Mouse (Mus musculus): Measurements from ENCODE around the gene Fam83d. TPM values are rescaled to one million over a fixed set of nuclear protein-coding genes. Genes with fewer than 3 reads are reported as not detected.
A peak's percentile ranks its signal among the peaks of the same experiment; 100 is the strongest.

Fam83d gene
- total and polyA plus RNA-seq, 3 experiments = 12.2 to 19.8 (median 15.5) TPM

DNA sequence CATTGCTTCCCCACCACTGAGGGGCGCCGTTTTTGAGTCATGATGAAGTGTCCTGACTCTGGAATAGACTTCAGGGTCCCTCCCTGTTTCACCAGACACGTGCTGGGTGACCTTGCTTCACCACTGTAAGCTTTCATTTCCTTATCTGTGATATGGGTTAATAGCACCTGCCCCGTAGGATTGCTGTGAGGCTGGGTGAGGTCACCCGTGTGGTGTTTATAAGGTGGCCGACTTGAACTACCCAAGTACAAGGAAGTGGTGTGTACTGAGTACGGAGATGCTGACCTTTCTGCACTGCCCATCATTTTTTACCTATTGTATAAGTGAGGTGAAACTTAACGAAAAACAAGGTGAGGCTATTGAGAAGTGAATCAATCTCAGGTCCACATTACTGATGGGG, 35.7 kb downstream of the Fam83d start:
- H3K27ac ChIP-seq (ENCODE audit: insufficient read depth, low read depth) = no peak overlapping the region
- H3K4me3 ChIP-seq (replicated peaks in 1 of 3; ENCODE audit: low read depth in 2 of 3, low read length in 2 of 3, poor library complexity in 1 of 3) = no peak overlapping the region
- H3K9me3 ChIP-seq (replicated peaks; ENCODE audit: low read length) = peaks cover 4% of the 10 kb centered on the region
- peaks cover 3% of the 10 kb centered on the region; the same call in 1 of the 2 replicates for H3K79me2 ChIP-seq (replicated peaks; ENCODE audit: control insufficient read depth, extremely low read depth, insufficient read depth, poor library complexity, severe bottlenecking)
- no peaks in the 10 kb centered on the region for H3K27me3 ChIP-seq (replicated peaks)
- in situ Hi-C loops (cut with MboI; ENCODE audit: low pct_ligation_motif_present, low pct_unique_long_range_greater_than_20kb, low sequenced_read_pairs) = no loop called here
- no peak for TF ChIP-seq CHD2 (IDR thresholded peaks at IDR 0.05; ENCODE audit: low read length)
- TF ChIP-seq PAX5 (IDR thresholded peaks at IDR 0.05; ENCODE audit: low read length) = no peak
- TF ChIP-seq POLR2AphosphoS2 (IDR thresholded peaks at IDR 0.05; ENCODE audit: low read depth, low read length) = no peak
- no peak for TF ChIP-seq MXI1 (IDR thresholded peaks at IDR 0.05; ENCODE audit: low read depth, low read length)
- TF ChIP-seq RCOR1 (conservative IDR thresholded peaks at IDR 0.05; ENCODE audit: low read depth, low read length) = no peak
- no peak for TF ChIP-seq NELFE (IDR thresholded peaks at IDR 0.05; ENCODE audit: low read depth, low read length)
- TF ChIP-seq IRF4 (IDR thresholded peaks at IDR 0.05; ENCODE audit: low read depth, low read length) = no peak
- no peak for TF ChIP-seq HCFC1 (IDR thresholded peaks at IDR 0.05; ENCODE audit: low read depth, low read length)
- no peak for TF ChIP-seq ETS1 (conservative IDR thresholded peaks at IDR 0.05; ENCODE audit: low read depth, low read length)
- no peak for TF ChIP-seq ZC3H11A (IDR thresholded peaks at IDR 0.05; ENCODE audit: low read depth, low read length)
- no peak for TF ChIP-seq NRF1 (IDR thresholded peaks at IDR 0.05; ENCODE audit: low read depth, low read length)
- no peak for TF ChIP-seq GABPA (IDR thresholded peaks at IDR 0.05; ENCODE audit: insufficient replicate concordance, low read depth, low read length)
- peaks cover 49 to 84% of the 10 kb centered on the region in 2 experiments for H3K36me3 ChIP-seq (replicated peaks in 1 of 2; ENCODE audit: control insufficient read depth in 1 of 2, insufficient read depth in 1 of 2, low read length in 1 of 2)
- DNase-seq (ENCODE audit: extremely low read depth) = no peak
- no peak overlapping the region for H3K4me2 ChIP-seq (ENCODE audit: insufficient read depth, low read depth, poor library complexity, severe bottlenecking)
- dilution Hi-C loops (cut with MboI; ENCODE audit: extremely low pct_ligation_motif_present, extremely low pct_unique_long_range_greater_than_20kb, low sequenced_read_pairs) = no loop called here
- H3K9ac ChIP-seq (ENCODE audit: insufficient read depth, low read depth) = no peak overlapping the region
- peaks cover 0 to 4% of the 10 kb centered on the region in 2 experiments; a peak in 1 of 4 replicates for H3K4me1 ChIP-seq (ENCODE audit: control insufficient read depth in 1 of 2, insufficient read depth in 2 of 2)

DNA sequence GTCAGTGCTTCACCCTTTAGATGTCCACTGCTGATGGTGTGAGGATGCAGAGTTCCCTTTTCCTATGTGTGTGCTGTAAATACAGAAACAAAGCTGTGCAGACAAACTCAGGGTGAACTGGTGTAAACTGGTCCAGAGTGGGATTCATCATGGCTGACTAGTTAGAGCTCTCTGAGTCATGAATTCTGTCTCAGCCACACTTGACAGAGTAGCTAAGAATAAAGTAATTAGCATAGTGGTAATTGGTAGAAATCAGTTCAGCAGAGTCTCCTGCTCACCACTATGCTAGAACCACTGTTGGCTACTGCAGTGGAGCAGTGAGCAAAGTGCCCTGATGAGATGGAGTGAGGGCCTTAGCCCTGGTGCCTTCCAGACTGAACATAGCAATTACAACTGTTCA, 47.8 kb downstream of the Fam83d start:
- 0 out of 2 replicates have a peak overlapping the region, but pooled peaks have one; percentile 28 for H3K27ac ChIP-seq (ENCODE audit: insufficient read depth, low read depth)
- H3K4me2 ChIP-seq (ENCODE audit: insufficient read depth, low read depth, poor library complexity, severe bottlenecking) = no peak overlapping the region
- dilution Hi-C loops (cut with MboI; ENCODE audit: extremely low pct_ligation_motif_present, extremely low pct_unique_long_range_greater_than_20kb, low sequenced_read_pairs) = no loop called here
- no peaks in the 10 kb centered on the region for H3K9me3 ChIP-seq (replicated peaks; ENCODE audit: low read length)
- no peak overlapping the region for H3K4me3 ChIP-seq (replicated peaks in 1 of 3; ENCODE audit: low read depth in 2 of 3, low read length in 2 of 3, poor library complexity in 1 of 3)
- TF ChIP-seq POLR2A (IDR thresholded peaks at IDR 0.05; ENCODE audit: low read depth, low read length) = no peak
- 0 out of 2 replicates have a peak, but pooled peaks have one; percentile 9 for TF ChIP-seq ETS1 (conservative IDR thresholded peaks at IDR 0.05; ENCODE audit: low read depth, low read length)
- TF ChIP-seq POLR2AphosphoS2 (IDR thresholded peaks at IDR 0.05; ENCODE audit: low read depth, low read length) = no peak
- no peak for TF ChIP-seq MAFK (IDR thresholded peaks at IDR 0.05; ENCODE audit: insufficient replicate concordance, low read length)
- no peak for TF ChIP-seq IRF4 (IDR thresholded peaks at IDR 0.05; ENCODE audit: low read depth, low read length)
- in situ Hi-C loops (cut with MboI; ENCODE audit: low pct_ligation_motif_present, low pct_unique_long_range_greater_than_20kb, low sequenced_read_pairs) = no loop called here
- H3K79me2 ChIP-seq (replicated peaks; ENCODE audit: control insufficient read depth, extremely low read depth, insufficient read depth, poor library complexity, severe bottlenecking) = no peaks in the 10 kb centered on the region
- no peaks in the 10 kb centered on the region for H3K27me3 ChIP-seq (replicated peaks)
- peaks cover 5 to 39% of the 10 kb centered on the region in 2 experiments for H3K4me1 ChIP-seq (ENCODE audit: control insufficient read depth in 1 of 2, insufficient read depth in 2 of 2)
- H3K36me3 ChIP-seq (replicated peaks in 1 of 2; ENCODE audit: control insufficient read depth in 1 of 2, insufficient read depth in 1 of 2, low read length in 1 of 2) = peaks cover 50 to 80% of the 10 kb centered on the region in 2 experiments
- H3K9ac ChIP-seq (ENCODE audit: insufficient read depth, low read depth) = no peak overlapping the region
- peak; percentile 37 for DNase-seq (ENCODE audit: extremely low read depth)

All from CH12.LX (cell line).